Mouse (Mus musculus): Measurements from ENCODE around the gene Slc6a13. TPM values are rescaled to one million over a fixed set of nuclear protein-coding genes. Genes with fewer than 3 reads are reported as not detected.

Gene Slc6a13
- 2.2 and 2.8 TPM in 2 replicates for polyA plus RNA-seq (2016; fragmentation: Nextera tagmentation; extraction: Ambion mirVana)

- no peak within 1 kb of the TSS for H3K4me3 ChIP-seq
- H3K27me3 ChIP-seq, result no peaks in the 10 kb centered on the region
- peak; percentile 70; the same call in 1 of the 2 replicates for ATAC-seq (ENCODE audit: insufficient number of reproducible peaks, insufficient read depth, low FRiP score, low TSS enrichment)
- H3K4me2 ChIP-seq (replicated peaks), result peak within 1 kb of the TSS; percentile 29
- no peaks in the 10 kb centered on the region for H3K36me3 ChIP-seq
- no peak within 1 kb of the TSS for H3K27ac ChIP-seq
- H3K4me1 ChIP-seq, result peaks cover 11% of the 10 kb centered on the region; the same call in 1 of the 2 replicates
- 1% methylated on average over 11 of the region's 11 CpGs for WGBS
- no peaks in the 10 kb centered on the region for H3K9me3 ChIP-seq
- H3K9ac ChIP-seq, result no peak within 1 kb of the TSS
These were observed at the start of gene Slc6a13 for GRCm38 (mm10) chr6:121299954-121300353. TSS of gene Slc6a13 (plus strand) at chr6:121300227.

- WGBS, result 70% methylated on average over 1 of the region's 1 CpGs
These were observed 49.6 kb upstream of the Slc6a13 start for GRCm38 (mm10) chr6:121250406-121250805.

GRCm38 (mm10) chr6:121251256-121251655 lies 48.8 kb upstream of the Slc6a13 start:
- Histone ChIP-seq H3K9me3 (no peaks in the 10 kb centered on the region), H3K36me3 (no peaks in the 10 kb centered on the region), H3K4me2 (replicated peaks) (no peak overlapping the region), H3K4me3 (no peak overlapping the region), H3K27ac (no peak overlapping the region), H3K9ac (no peak overlapping the region), H3K4me1 (no peaks in the 10 kb centered on the region), H3K27me3 (0 out of 2 replicates have a peak, but pooled peaks cover 4% of the 10 kb centered on the region)
- no peak for ATAC-seq (ENCODE audit: insufficient number of reproducible peaks, insufficient read depth, low FRiP score, low TSS enrichment)
- 66% methylated on average over 5 of the region's 5 CpGs for WGBS

More at GRCm38 (mm10) chr6:121250406-121250805, 49.6 kb upstream of the Slc6a13 start:
- Histone ChIP-seq H3K4me3 (no peak overlapping the region), H3K36me3 (no peaks in the 10 kb centered on the region), H3K4me1 (no peaks in the 10 kb centered on the region), H3K27me3 (0 out of 2 replicates have a peak, but pooled peaks cover 4% of the 10 kb centered on the region), H3K27ac (no peak overlapping the region), H3K4me2 (replicated peaks) (no peak overlapping the region), H3K9ac (no peak overlapping the region), H3K9me3 (no peaks in the 10 kb centered on the region)
- ATAC-seq (ENCODE audit: insufficient number of reproducible peaks, insufficient read depth, low FRiP score, low TSS enrichment), result no peak

- no peak overlapping the region for H3K4me3 ChIP-seq
- WGBS, result 31% methylated on average over 9 of the region's 9 CpGs
- no peaks in the 10 kb centered on the region for H3K9me3 ChIP-seq
- no peak overlapping the region for H3K27ac ChIP-seq
- H3K27me3 ChIP-seq, result no peaks in the 10 kb centered on the region
- no peaks in the 10 kb centered on the region for H3K4me1 ChIP-seq
- no peak overlapping the region for H3K4me2 ChIP-seq (replicated peaks)
- H3K9ac ChIP-seq, result no peak overlapping the region
- H3K36me3 ChIP-seq, result no peaks in the 10 kb centered on the region
- no peak for ATAC-seq (ENCODE audit: insufficient number of reproducible peaks, insufficient read depth, low FRiP score, low TSS enrichment)
These were observed 39.5 kb upstream of the Slc6a13 start for GRCm38 (mm10) chr6:121260548-121260947.

- H3K27me3 ChIP-seq, result no peaks in the 10 kb centered on the region
- no peaks in the 10 kb centered on the region for H3K4me1 ChIP-seq
- no peak overlapping the region for H3K4me2 ChIP-seq (replicated peaks)
- no peak for ATAC-seq (ENCODE audit: insufficient number of reproducible peaks, insufficient read depth, low FRiP score, low TSS enrichment)
- H3K36me3 ChIP-seq, result no peaks in the 10 kb centered on the region
- H3K9me3 ChIP-seq, result no peaks in the 10 kb centered on the region
- H3K27ac ChIP-seq, result no peak overlapping the region
- no peak overlapping the region for H3K9ac ChIP-seq
- WGBS, result 72% methylated on average over 8 of the region's 8 CpGs
- H3K4me3 ChIP-seq, result no peak overlapping the region
These were observed 38.8 kb upstream of the Slc6a13 start for GRCm38 (mm10) chr6:121261233-121261632.

GRCm38 (mm10) chr6:121262004-121262403 lies 38.0 kb upstream of the Slc6a13 start:
- WGBS, result 86% methylated on average over 10 of the region's 10 CpGs
- H3K4me1 ChIP-seq, result no peaks in the 10 kb centered on the region

GRCm38 (mm10) chr6:121262496-121262895 lies 37.5 kb upstream of the Slc6a13 start:
- 85% methylated on average over 11 of the region's 11 CpGs for WGBS
- Histone ChIP-seq H3K27me3 (no peaks in the 10 kb centered on the region), H3K9ac (no peak overlapping the region), H3K27ac (no peak overlapping the region), H3K4me1 (no peaks in the 10 kb centered on the region), H3K36me3 (no peaks in the 10 kb centered on the region), H3K9me3 (no peaks in the 10 kb centered on the region), H3K4me2 (replicated peaks) (no peak overlapping the region), H3K4me3 (no peak overlapping the region)
- ATAC-seq (ENCODE audit: insufficient number of reproducible peaks, insufficient read depth, low FRiP score, low TSS enrichment), result no peak

More at GRCm38 (mm10) chr6:121262004-121262403, 38.0 kb upstream of the Slc6a13 start:
- H3K9ac ChIP-seq, result no peak overlapping the region
- H3K36me3 ChIP-seq, result no peaks in the 10 kb centered on the region
- no peaks in the 10 kb centered on the region for H3K9me3 ChIP-seq
- H3K4me3 ChIP-seq, result no peak overlapping the region
- no peak overlapping the region for H3K4me2 ChIP-seq (replicated peaks)
- no peak for ATAC-seq (ENCODE audit: insufficient number of reproducible peaks, insufficient read depth, low FRiP score, low TSS enrichment)
- no peak overlapping the region for H3K27ac ChIP-seq
- no peaks in the 10 kb centered on the region for H3K27me3 ChIP-seq

GRCm38 (mm10) chr6:121270156-121270555 lies 29.9 kb upstream of the Slc6a13 start:
- Histone ChIP-seq H3K27ac (no peak overlapping the region), H3K9ac (no peak overlapping the region), H3K4me1 (no peaks in the 10 kb centered on the region), H3K4me2 (replicated peaks) (no peak overlapping the region), H3K36me3 (no peaks in the 10 kb centered on the region), H3K9me3 (no peaks in the 10 kb centered on the region), H3K4me3 (no peak overlapping the region), H3K27me3 (no peaks in the 10 kb centered on the region)
- no peak for ATAC-seq (ENCODE audit: insufficient number of reproducible peaks, insufficient read depth, low FRiP score, low TSS enrichment)
- WGBS, result 84% methylated on average over 6 of the region's 6 CpGs

- no peak overlapping the region for H3K4me3 ChIP-seq
- H3K4me2 ChIP-seq (replicated peaks), result peak overlapping the region; percentile 53; the same call in 1 of the 2 replicates
- 13% methylated on average over 4 of the region's 4 CpGs for WGBS
- ATAC-seq (ENCODE audit: insufficient number of reproducible peaks, insufficient read depth, low FRiP score, low TSS enrichment), result no peak
- no peaks in the 10 kb centered on the region for H3K4me1 ChIP-seq
- H3K27ac ChIP-seq, result no peak overlapping the region
- no peaks in the 10 kb centered on the region for H3K36me3 ChIP-seq
- H3K9me3 ChIP-seq, result no peaks in the 10 kb centered on the region
- no peak overlapping the region for H3K9ac ChIP-seq
- H3K27me3 ChIP-seq, result no peaks in the 10 kb centered on the region
These were observed 28.3 kb upstream of the Slc6a13 start for GRCm38 (mm10) chr6:121271707-121272074.

- no peaks in the 10 kb centered on the region for H3K27me3 ChIP-seq
- H3K4me3 ChIP-seq, result peak overlapping the region; percentile 36
- peak overlapping the region; percentile 8; the same call in 1 of the 2 replicates for H3K9ac ChIP-seq
- no peaks in the 10 kb centered on the region for H3K9me3 ChIP-seq
- H3K4me2 ChIP-seq (replicated peaks), result peak overlapping the region; percentile 53
- H3K36me3 ChIP-seq, result no peaks in the 10 kb centered on the region
- no peaks in the 10 kb centered on the region for H3K4me1 ChIP-seq
- peak overlapping the region; percentile 78 for H3K27ac ChIP-seq
- 13% methylated on average over 17 of the region's 17 CpGs for WGBS
- ATAC-seq (ENCODE audit: insufficient number of reproducible peaks, insufficient read depth, low FRiP score, low TSS enrichment), result peak; percentile 85
These were observed 27.8 kb upstream of the Slc6a13 start for GRCm38 (mm10) chr6:121272075-121272800.

GRCm38 (mm10) chr6:121274356-121274755 lies 25.7 kb upstream of the Slc6a13 start:
- Histone ChIP-seq H3K9ac (no peak overlapping the region), H3K9me3 (no peaks in the 10 kb centered on the region), H3K27ac (no peak overlapping the region), H3K4me2 (replicated peaks) (no peak overlapping the region), H3K4me1 (no peaks in the 10 kb centered on the region), H3K4me3 (no peak overlapping the region), H3K36me3 (no peaks in the 10 kb centered on the region), H3K27me3 (no peaks in the 10 kb centered on the region)
- ATAC-seq (ENCODE audit: insufficient number of reproducible peaks, insufficient read depth, low FRiP score, low TSS enrichment), result no peak
- WGBS, result 79% methylated on average over 3 of the region's 3 CpGs

- Histone ChIP-seq H3K27ac (no peak overlapping the region), H3K4me2 (replicated peaks) (no peak overlapping the region), H3K36me3 (no peaks in the 10 kb centered on the region), H3K4me3 (no peak overlapping the region), H3K9me3 (no peaks in the 10 kb centered on the region), H3K4me1 (no peaks in the 10 kb centered on the region), H3K27me3 (no peaks in the 10 kb centered on the region), H3K9ac (no peak overlapping the region)
- WGBS, result 83% methylated on average over 5 of the region's 5 CpGs
- ATAC-seq (ENCODE audit: insufficient number of reproducible peaks, insufficient read depth, low FRiP score, low TSS enrichment), result no peak
These were observed 15.9 kb upstream of the Slc6a13 start for GRCm38 (mm10) chr6:121284132-121284531.
